Mouse (Mus musculus) heart, embryonic 14.5 days (tissue): ENCODE data around the gene Kpna2. TPM values are rescaled to one million over a fixed set of nuclear protein-coding genes. Genes with fewer than 3 reads are reported as not detected.

Experiments
- polyA plus RNA-seq: library from polyadenylated mRNA; unstranded; fragments of >200 nt; fragmentation: Nextera tagmentation; extraction: Ambion mirVana; gene quantifications from 2 replicates; pipeline ENCODE4 v1.2.1, GENCODE M21; 2014

Kpna2 gene
- polyA plus RNA-seq, 1 experiment from 2014 or later, result 258 TPM

Other genes with a start within 250 kb of the Kpna2 start
- 69.9 and 79.5 TPM in 2 replicates for gene Pecam1, start 248.9 kb downstream of the Kpna2 start, polyA plus RNA-seq
- gene Milr1, start 248.3 kb downstream of the Kpna2 start, polyA plus RNA-seq, result 1.6 and 2.0 TPM in 2 replicates
- gene Polg2, start 220.0 kb downstream of the Kpna2 start, polyA plus RNA-seq, result 7.4 and 10.0 TPM in 2 replicates
- gene Ddx5, start 210.4 kb downstream of the Kpna2 start, polyA plus RNA-seq, result 232 and 251 TPM in 2 replicates
- gene Cep95, start 210.3 kb downstream of the Kpna2 start, polyA plus RNA-seq, result 12.9 and 14.4 TPM in 2 replicates
- gene Smurf2, start 78.8 kb downstream of the Kpna2 start, polyA plus RNA-seq, result 16.5 and 17.4 TPM in 2 replicates
- 3.1 and 4.1 TPM in 2 replicates for gene 1810010H24Rik, start 26.1 kb upstream of the Kpna2 start, polyA plus RNA-seq
- 25.6 and 31.3 TPM in 2 replicates for gene Bptf, start 132.6 kb upstream of the Kpna2 start, polyA plus RNA-seq
- gene Nol11, start 189.8 kb upstream of the Kpna2 start, polyA plus RNA-seq, result 43.0 and 43.3 TPM in 2 replicates